Mouse (Mus musculus): ENCODE measurements at regions not wholly inside any gene's neighbourhood (a gene's known extent, or its start where the extent isn't known, plus 50 kb on each side); places are given as distances from the start of the nearest gene placed in this dataset.

DNA sequence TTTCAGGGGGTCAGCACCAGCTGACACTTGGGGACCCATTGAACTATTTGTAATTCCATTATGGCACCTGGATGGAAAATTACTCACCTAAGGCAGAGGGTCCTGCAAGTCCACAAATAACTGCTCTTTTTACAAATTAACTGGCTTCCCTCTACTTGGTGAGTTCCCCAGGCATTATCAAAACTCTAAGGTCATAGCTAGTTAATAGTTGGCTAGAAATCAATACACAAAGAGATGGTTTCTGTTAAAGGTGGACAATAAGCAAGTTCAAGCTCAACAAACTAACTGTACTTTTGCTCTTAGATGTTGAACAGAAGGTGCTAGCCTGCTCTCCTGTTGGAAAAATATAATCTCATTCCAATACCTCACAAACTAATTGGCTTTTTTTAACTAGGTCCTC is 138.7 kb upstream of the Lpp start:
- no peak for DNase-seq

DNA sequence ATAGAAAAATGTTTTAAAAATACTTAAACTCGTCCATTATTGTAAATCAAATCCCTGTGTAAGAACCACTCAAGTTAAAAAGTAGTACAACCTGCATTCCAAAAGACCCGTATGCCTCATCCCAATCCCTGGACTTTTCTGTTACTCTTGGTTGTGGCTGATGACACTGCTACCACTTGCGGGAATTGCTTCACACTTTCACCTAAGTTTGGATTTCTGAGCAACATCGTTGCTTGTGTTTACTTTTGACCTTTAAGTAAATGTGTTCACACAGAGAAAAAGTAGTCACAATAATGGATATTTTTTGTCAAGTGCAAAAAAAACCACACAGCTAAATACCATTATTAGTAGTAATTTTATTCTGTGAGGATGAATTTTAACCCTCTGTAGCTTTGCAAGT is 139.2 kb upstream of the Lpp start:
- DNase-seq: no peak

DNA sequence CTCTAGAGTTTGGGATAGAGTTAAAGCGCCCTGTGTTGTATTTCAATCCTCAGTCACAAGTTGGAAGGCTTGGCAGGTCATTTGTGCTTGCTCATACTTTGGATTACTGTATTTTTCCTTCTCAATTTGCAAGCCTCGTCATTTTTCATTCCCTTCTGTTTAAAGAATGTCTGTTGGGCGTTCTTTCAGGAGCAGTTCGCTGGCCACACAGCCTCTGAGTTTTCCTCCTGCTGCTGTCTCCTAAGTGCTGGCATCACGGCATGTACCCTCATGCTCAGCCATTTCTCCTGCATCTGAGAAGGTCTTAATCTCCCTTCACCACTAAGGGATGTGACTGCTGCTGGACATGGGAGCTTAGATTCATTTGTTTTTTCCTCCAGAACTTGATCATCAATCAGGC is 146.0 kb upstream of the Lpp start:
- no peak for DNase-seq

DNA sequence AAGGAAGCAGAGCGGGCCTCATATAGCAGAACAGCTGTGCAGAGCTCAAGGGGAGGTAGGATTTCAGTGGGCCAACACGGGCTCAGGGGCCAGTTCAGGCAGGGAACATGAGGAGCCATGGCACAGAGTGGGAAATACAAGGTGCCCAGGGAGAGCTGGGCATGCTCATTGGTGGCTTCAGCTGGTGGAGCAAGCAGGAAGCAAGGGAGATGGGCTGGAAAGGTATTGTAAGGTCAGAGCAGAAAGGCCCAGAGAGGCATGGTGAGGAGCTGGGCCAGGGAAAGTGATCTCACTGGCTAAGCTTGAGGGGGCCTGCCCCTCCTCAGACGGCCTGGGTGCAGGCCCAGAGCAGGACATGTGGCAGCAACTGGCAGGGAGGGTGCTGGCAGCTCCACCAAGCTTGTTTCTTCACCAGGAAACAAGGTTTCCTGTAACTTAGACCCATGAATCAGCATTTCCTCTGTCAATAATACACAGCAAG is 155.2 kb upstream of the Lpp start:
- peak in 1 of 2 experiments; percentile 48 for DNase-seq

DNA sequence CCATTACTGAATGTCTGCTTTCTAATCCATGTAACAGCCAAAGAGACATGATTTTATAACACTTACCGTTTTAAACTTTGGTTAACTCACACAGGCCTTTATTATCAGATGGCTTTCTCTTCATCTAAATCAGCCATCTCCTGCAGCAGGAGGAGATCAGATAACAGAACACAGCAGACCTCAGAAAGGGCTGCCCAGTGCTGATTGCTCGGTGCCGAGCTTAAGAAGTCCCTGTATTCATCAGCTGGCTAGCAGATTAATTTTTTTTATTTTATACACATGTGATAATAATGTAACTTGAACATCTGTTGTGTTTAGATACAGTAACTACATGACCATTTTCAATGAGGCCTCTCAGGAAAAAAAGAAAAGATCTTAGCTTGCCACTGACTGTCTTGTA is 155.9 kb upstream of the Lpp start:
- DNase-seq: no peak

DNA sequence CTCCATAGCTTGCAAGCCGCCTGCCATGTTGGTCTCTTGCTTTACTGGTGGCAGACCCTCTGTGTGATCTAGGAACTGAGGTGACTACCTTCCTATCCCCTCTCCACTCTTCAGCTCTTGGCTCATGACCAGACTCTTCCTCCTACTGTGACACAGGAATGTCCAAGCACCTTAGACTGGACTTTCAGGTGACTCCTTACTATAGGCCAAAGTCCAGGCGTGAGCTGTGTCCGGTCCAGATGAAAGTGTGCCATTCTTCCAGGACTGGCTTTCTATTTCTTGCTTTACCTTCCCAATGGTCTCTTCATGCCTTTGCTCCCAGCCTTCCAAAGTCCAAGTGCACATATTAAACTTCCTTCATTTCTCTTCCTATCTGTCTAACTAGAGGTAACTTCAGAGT is 156.3 kb upstream of the Lpp start:
- no peak for DNase-seq

DNA sequence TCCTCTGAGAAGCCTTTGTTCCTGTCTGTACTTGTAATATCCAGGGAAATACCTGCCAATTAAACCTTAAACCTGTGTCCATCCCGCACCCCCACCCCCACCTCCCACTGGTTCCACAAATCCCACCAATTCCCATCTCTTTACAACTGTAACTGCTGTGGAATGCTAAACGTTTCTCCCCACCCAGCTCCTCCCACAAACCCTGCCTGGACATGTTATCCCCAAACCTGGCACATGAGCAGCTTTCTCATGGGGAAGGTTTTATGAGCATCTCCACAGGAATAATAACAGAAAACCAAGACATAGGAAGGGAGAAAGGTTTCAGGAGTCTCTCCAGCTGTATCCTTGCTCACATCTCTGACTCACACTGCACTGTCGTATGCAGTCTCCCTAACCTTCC is 156.8 kb upstream of the Lpp start:
- no peak for DNase-seq

DNA sequence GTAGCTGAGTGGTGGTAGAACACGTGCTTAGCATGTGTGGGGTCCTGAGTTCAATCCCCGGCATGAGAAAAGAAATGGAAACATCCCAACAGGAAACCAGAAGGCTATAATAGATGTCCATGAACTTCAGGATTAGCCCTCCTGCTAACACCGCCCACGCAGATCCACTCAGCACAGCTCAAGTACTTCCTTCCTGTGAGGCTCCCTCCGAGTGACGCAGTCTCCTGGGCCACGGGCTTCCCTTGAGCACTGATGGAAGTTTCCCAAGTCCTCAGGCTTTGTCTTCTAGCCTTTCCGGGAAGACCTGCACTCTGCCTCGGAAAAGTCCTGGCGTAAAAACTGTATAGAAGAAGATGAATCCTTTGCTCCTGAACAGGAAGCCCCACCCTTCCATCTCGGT is 158.5 kb upstream of the Lpp start:
- DNase-seq: no peak

DNA sequence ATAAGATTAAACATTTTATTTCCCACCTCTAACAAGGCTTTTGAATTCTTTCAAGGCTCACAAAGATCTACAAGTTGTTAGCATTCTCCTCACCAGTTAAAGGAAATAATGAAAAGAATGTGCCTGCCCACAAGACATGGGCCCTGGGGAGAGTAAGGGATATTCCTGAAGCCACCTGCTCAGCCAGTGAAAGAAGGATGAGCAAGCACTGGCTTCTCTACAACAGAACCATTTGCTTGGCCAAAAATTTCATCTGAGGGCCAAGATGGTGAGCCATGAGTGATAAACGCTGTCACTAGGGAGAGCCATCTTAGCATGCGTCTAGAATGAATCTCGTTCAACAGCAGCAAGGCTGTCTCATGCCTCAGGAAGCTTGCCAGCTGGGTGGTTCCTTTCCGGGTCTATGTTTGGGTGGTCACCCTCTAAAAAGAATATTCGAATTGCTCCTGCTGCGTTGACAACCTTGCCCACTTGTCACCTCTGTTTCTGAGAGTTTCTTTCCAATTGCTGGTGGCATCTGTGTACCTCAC is 161.2 kb upstream of the Lpp start:
- no peak for DNase-seq

DNA sequence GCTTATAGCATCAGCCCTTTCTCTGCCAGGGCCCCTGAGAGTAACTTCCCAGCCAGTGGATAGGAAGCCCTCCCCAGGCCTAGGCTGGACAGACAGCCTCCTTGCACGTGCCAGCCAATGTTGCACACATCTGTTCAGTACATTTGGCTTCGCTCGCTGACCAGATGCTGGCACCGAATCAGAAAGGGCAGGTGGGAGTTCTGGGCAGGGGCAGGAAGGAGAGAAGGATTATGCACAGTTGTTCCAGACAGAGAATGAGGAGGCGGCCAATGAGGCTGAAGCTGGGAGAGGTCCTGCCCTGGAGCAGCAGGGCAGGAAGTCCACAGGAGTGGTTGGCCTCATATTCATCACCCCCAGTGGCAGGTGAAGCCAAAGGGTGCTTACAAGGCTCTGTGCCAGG is 161.8 kb upstream of the Lpp start:
- DNase-seq: no peak

DNA sequence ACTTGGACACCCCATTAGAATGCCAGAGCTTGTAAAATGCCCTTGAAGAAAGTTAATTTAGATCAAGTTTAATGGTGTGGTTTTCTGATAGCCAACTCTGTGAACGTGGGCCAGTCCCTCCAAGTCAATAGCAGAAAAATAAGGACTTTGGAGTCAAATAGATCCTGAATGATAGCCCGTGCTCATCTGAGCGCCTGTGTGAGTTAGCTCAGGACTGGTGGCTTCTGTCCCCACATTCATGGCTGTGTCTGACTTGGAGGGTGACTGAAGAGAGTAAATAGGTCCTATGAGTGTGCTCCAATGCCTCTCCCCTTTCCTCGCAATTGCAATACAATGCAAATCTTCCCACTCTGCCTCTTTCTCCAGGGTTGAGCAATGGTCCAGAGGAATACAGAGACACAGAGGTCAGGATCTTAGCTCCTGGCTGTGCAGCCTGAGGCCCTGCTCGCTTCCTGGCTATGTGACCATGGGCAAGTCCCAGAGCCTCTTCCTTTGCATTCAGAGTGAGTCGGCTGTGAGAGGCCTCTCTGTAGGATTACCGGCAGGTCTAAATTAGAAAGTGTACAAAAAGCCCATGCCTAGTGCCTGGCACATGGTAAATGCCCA is 164.2 kb upstream of the Lpp start:
- DNase-seq: no peak

DNA sequence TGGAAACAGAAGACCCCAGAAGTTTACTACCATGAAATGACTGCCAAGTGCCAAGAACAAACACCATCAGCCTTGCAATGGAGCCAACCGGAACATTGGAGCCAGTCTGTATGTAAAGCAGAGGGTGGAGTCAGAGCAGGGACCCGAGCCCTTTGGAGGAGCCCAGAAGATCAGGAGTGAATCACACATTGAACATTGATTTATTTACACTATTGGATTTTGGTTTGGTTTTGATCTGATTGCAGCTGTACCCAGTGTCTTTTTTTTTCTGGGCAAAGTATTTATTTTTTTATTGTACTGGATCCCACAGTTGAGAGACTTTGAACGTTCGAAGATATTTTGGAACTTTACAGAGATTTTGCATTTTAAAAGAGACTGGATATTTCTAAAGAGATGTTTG is 167.4 kb upstream of the Lpp start:
- no peak for DNase-seq

DNA sequence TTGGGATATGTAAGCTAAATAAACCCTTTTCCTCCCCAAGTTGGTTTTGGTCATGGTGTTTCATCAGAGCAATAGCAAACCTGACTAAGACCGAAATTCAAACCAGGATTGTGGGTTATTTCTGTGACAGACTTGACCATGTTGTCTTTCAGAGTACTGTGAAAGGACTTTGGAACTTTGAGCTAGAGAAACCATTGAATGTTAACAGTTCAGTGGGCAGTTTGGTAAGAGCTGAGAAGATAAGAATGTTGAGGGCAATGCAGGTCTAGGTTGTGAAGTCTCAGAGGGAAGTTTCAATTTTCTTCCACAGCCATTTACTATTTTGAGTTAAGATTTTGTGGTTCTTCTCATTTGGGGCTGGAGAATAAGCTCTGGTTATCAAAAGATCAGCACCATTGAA is 168.2 kb upstream of the Lpp start:
- DNase-seq: no peak

DNA sequence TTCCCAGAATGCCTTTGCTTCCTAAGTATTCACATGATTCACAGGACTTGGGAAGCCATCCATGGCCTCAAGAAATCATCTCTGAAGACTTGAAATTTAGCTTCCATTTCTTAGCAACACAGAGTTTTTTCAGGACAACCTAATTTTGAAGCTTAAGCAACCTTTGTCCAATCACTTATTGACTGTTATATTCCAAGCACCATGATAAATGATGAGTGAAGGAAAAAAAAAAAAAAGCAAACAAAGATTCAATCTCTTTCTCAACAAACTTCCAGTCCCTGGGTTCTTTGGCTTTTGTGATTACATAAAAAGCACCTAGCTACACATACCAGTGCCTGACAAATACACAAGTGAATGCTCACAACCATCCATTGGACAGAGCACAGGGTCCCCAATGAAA is 169.4 kb upstream of the Lpp start:
- no peak for DNase-seq

DNA sequence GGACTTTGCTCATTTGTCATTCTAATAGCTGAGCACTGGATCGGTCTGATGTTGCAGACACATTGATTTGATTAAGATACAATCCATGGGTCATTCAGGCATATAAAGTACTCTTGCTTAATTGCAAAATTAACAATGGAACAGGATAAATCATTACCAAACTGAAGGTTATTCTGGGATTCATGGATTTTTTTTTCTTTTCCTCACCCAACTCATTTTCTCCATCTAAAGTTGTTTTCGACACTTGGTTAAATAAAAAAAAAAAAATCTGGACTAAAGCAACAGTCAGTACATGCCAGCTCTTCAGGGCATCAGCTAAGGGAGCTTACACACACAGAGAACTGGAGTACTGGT is 169.8 kb upstream of the Lpp start:
- no peak for DNase-seq

DNA sequence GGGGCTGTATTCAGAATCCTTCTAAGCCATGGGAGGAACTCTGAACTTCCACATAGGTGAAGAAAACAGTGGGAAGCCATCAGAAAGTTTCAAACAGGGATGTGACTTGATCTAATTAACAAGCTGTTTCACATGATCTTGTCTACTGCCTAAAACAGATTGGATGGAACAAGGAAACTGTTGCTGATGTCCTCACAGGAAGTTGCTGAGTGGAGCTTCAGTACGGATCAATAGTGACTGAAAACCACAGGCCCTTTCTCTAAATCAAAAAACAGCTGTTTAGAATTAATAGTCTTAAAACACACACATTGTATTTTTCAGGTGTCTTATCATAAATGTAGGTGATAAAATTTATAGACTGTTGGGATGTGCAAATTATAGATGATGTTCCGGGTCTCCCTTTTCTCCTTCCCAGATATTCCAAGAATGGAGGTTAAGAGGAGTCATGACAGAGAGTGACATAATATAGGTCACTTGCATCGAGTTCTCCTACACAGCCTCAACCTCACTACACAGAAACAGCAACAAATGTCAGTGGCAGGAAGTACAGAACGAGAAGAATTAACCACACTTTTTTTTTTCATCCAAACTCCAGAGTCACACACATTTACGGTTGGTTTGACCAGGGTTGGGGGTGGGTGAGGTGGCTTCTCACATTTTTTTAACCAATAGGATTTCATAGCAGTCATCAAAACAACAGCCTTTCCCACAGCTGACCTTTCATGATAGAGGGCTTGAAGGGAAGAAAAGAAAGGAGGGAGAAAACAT is 170.4 kb upstream of the Lpp start:
- peak in 1 of 2 experiments; percentile 72 for DNase-seq

DNA sequence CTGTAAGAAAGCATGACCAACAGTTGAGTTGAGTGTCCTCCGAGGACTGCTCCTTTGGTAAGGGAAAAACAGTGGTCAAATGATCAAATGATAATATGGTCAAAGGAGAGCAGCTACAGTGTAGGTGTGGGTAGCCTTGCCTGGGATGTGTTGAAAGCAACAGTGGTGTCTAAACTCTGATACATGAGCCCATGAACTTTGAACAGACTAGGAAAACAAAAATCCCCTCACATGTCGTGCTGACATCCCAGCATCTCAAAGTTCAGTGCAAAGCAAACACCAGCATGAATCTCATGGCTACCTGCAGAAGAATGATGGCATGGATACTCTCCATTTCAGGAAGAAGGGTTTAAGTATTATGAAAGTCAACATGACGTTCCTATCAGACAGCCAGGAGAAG is 171.3 kb upstream of the Lpp start:
- DNase-seq: no peak

DNA sequence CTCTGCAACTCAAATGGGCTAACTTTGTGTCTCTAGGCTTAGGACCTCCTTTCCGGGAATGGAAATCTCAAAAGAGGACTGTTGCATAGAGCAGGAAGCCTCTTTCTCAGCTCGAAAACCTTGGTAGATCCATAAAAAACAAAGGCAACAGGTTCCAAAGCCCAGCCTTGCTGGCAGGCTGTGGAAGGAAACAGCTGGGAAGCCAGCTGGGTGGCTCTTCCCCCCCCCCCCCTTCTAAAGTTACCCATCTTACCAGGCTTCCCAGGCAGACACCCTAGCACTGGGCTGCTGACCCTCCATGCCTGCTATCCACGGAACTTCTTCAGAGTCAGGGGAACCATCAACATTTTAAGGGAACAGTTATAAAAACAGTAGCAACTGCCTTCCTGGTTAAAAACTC is 172.7 kb upstream of the Lpp start:
- DNase-seq: no peak

DNA sequence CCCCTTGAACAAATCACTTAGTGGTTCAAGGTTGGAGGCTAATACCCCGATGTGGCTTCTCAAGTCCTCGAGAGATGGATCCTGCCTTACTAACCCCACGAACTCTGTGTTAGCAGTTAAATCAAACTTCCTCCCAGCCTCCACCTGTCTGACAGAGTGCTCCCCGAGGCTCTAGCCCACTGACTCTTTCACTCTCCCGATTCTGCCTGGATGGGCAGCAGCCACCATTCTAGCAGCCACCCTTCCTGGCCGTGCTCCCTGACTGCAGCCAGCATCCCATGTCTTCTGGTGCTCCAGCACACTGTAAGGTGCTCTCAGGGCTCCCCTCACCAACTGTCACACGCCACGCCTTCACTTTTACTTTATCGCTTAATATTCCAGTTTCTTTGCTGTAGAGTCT is 173.6 kb upstream of the Lpp start:
- no peak for DNase-seq

DNA sequence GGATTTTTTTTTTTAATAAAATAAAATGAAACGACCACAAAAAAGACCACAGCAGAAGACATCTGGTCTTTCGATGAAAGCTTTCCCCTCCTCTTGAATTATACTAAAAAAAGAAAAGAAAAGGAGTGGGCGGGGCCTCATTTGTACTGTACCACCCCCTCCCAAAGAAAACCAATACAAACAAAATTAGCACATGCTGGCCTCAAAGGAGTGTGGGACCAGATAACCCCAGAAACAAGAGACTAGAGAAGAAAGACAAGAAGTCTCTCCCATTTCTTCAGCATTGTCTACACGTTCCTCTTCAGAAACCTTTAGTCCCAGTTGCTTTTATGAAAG is 174.5 kb upstream of the Lpp start:
- no peak for DNase-seq

DNA sequence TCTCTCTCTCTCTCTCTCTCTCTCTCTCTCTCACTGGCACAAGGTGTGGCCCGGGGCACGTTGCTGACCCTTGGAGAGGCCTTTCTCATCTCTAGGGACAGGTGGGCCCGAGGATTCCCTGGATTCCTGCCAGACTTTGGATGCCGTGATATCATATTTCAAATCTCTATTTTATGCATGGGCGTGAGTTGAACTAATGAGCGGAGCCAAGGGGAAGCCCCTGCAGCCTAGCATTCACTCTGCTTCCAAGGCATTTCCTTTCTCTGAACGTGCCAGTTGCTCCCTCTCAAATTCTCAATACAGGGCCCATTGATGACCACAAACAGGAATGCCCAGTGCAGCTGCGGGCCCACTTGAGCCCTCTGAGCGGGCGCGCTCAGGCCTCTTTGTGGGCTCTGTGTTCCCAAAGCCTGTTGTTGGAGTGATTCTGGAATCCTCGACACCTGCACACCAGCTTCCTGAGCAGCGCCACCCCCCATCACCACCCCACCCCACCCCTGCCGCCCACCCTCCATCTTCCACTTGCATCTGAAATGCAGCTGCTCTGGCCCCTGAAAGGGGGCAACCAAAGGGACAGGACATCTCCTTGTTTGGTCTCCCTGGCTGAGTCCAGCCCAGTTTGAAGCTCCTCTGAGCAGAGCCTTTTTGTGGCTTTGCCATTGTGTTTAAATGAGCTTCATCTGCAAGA is 175.0 kb upstream of the Lpp start:
- DNase-seq: no peak

DNA sequence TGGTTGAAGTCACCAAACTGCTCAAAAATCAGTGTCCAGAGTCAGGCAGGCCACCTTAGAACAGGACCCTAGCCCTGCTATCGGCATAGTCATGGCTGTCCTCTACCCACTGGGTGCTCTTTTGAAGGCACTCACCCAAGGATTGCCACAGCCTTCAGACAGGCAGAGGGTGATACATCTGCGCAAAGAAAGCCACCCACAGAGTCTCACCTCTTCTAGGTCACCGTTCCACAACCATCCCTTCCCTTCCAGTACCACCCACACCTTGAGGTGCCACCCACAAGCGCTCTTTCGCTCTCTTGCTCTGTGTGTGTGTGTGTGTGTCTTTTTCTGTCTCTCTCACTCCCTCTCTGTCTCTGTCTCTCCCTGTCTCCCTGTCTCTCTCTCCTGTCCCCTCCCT is 176.5 kb upstream of the Lpp start:
- DNase-seq: peak in 1 of 2 experiments; percentile 65

DNA sequence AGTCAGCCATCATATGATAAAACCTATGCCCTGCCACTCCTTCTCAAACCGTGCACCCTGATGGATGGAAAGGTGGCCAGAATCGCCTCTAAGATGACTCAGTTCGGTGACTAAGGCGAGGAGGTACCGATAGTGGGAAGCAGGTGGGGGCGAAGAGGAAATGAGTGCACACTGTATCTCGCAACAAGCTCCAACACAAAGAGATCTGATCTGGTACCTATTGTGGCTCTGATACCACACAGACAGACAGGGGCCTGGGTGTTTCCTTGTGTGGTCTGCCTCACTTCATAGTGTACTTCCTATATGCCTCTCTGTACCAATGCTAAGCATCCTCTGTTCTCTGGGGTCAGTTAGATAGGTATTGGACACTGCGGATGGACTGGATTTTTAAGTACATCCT is 178.0 kb upstream of the Lpp start:
- peak in 1 of 2 experiments; percentile 64 for DNase-seq

DNA sequence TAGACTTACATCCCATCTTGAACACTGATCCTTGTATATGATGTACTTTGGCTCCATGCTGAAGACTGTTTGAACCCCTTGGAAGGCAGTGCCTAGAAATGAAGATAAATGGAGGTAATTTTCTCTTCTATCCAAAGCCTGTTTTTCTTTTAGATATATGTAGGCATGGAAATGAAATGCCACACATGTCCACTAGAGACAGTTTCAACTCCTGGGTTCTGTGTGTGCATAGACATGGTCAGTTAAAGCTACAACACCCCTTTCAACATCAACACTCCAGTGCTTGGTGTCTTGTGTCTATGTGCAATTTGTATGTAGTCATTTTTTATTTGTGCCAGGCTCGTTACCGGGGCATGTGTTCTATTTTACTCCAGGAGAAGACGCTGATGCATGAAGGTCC is 179.7 kb upstream of the Lpp start:
- DNase-seq: no peak

Measured in thymus, adult 18-20 months (tissue).